Mouse (Mus musculus) fibroblast of lung, adult 2 months (primary cell): ENCODE measurements around the gene Tbk1.

Source experiments
- DNase-seq: peaks from one replicate; pipeline ENCODE4 v3.0.0-alpha.2; 2011; ENCODE audit warnings: low read depth

Tbk1 gene

GRCm38 (mm10) chr10:121542156-121542555, 44.4 kb downstream of the Tbk1 start:
- no peak for DNase-seq

GRCm38 (mm10) chr10:121534995-121535394, 51.6 kb downstream of the Tbk1 start:
- DNase-seq: no peak

GRCm38 (mm10) chr10:121533137-121533872, 53.3 kb downstream of the Tbk1 start:
- peak; percentile 20 for DNase-seq

GRCm38 (mm10) chr10:121531541-121531940, 55.0 kb downstream of the Tbk1 start:
- DNase-seq: no peak

GRCm38 (mm10) chr10:121530365-121531003, 56.1 kb downstream of the Tbk1 start:
- DNase-seq: no peak

- DNase-seq: no peak
These were observed 57.3 kb downstream of the Tbk1 start for GRCm38 (mm10) chr10:121529261-121529660.

GRCm38 (mm10) chr10:121528470-121528869, 58.1 kb downstream of the Tbk1 start:
- no peak for DNase-seq

GRCm38 (mm10) chr10:121527114-121527513, 59.5 kb downstream of the Tbk1 start:
- DNase-seq: no peak

GRCm38 (mm10) chr10:121520923-121521585, 65.5 kb downstream of the Tbk1 start:
- no peak for DNase-seq

GRCm38 (mm10) chr10:121519710-121520109, 66.9 kb downstream of the Tbk1 start:
- DNase-seq: no peak

GRCm38 (mm10) chr10:121516008-121516600, 70.5 kb downstream of the Tbk1 start:
- no peak for DNase-seq

- no peak for DNase-seq
These were observed 76.6 kb downstream of the Tbk1 start for GRCm38 (mm10) chr10:121509751-121510643.

GRCm38 (mm10) chr10:121507755-121508544, 78.6 kb downstream of the Tbk1 start:
- no peak for DNase-seq

GRCm38 (mm10) chr10:121506731-121507583, 79.6 kb downstream of the Tbk1 start:
- no peak for DNase-seq

- DNase-seq: no peak
These were observed 80.7 kb downstream of the Tbk1 start for GRCm38 (mm10) chr10:121505929-121506328.

- no peak for DNase-seq
These were observed 81.3 kb downstream of the Tbk1 start for GRCm38 (mm10) chr10:121504973-121505911.

- no peak for DNase-seq
These were observed 85.4 kb downstream of the Tbk1 start for GRCm38 (mm10) chr10:121501160-121501559.

GRCm38 (mm10) chr10:121500034-121500433, 86.6 kb downstream of the Tbk1 start:
- no peak for DNase-seq

- DNase-seq: no peak
These were observed 87.5 kb downstream of the Tbk1 start for GRCm38 (mm10) chr10:121499063-121499462.
